Mouse (Mus musculus) hindbrain, postnatal 0 days (tissue): Measurements from ENCODE around the gene Ppil6. TPM values are rescaled to one million over a fixed set of nuclear protein-coding genes. Genes with fewer than 3 reads are reported as not detected.

ENCODE experiments used
- ATAC-seq: fragments of 200-750 bp; cut with Nextera tagmentation; 2 replicates; pipeline ENCODE4 v1.8.0; 2017; ENCODE audit warnings: mild to moderate bottlenecking, moderate TSS enrichment, moderate library complexity
- DNase-seq: peaks from one replicate; pipeline ENCODE4 v3.0.0-alpha.2; 2015; ENCODE audit warnings: low spot score
- H3K27ac ChIP-seq: fragments of 300-500 bp; sonication (generic); 2 replicates; pipeline ENCODE4 v1.5.1; 2014; ENCODE audit warnings: mild to moderate bottlenecking
- H3K27me3 ChIP-seq: fragments of 300-500 bp; sonication (generic); 2 replicates; pipeline ENCODE4 v1.6.1; 2014; ENCODE audit warnings: low read length, mixed read lengths; ENCODE audit not compliant: insufficient read depth
- H3K36me3 ChIP-seq: fragments of 300-500 bp; sonication (generic); 2 replicates; pipeline ENCODE4 v1.6.1; 2014; ENCODE audit warnings: low read length, mixed read lengths; ENCODE audit not compliant: insufficient read depth
- H3K4me1 ChIP-seq: fragments of 300-500 bp; sonication (generic); 2 replicates; pipeline ENCODE4 v1.6.1; 2014; ENCODE audit warnings: antibody characterized with exemption, low read length, mixed read lengths; ENCODE audit not compliant: insufficient read depth
- H3K4me2 ChIP-seq: fragments of 300-500 bp; sonication (generic); 2 replicates; pipeline ENCODE4 v1.6.1; 2014; ENCODE audit warnings: low read depth, mild to moderate bottlenecking, low read length, moderate library complexity, mixed read lengths
- H3K4me3 ChIP-seq: fragments of 300-500 bp; sonication (generic); 2 replicates; pipeline ENCODE4 v1.5.1; 2014; ENCODE audit warnings: low read length
- H3K9ac ChIP-seq: fragments of 300-500 bp; sonication (generic); replicated peaks from 2 replicates; pipeline ENCODE4 v1.6.1; 2014; ENCODE audit warnings: mild to moderate bottlenecking, low read length, moderate library complexity, mixed read lengths
- H3K9me3 ChIP-seq: fragments of 300-500 bp; sonication (generic); 2 replicates; pipeline ENCODE4 v1.6.1; 2016; ENCODE audit warnings: low read length, mixed read lengths
- CTCF ChIP-seq: IDR thresholded peaks from 2 replicates; pipeline ENCODE4 v1.5.1; 2016; ENCODE audit warnings: antibody characterized with exemption, control low read depth, low read depth
- WGBS: fragments of 180-500 bp; shearing (Covaris S2); extraction: QIAGEN DNeasy Blood & Tissue Kit; methylation state at CpG from one replicate; pipeline ENCODE4 v1.1.7; 2014; 5-methylcytosine and 5-hydroxymethylcytosine counted together
- polyA plus RNA-seq: library from polyadenylated mRNA; unstranded; fragments of >200 nt; fragmentation: Nextera tagmentation; extraction: Ambion mirVana; gene quantifications from 2 replicates; pipeline ENCODE4 v1.2.1, GENCODE M21; 2015
- total RNA-seq: library from RNA; depleted of rRNA; stranded (reverse); fragments of >200 nt; gene quantifications from 2 replicates; pipeline ENCODE4 v1.2.3, GENCODE M21; 2014

Ppil6 gene
- total and polyA plus RNA-seq, 2 experiments from 2014 or later: 1.8 to 6.5 TPM

DNA sequence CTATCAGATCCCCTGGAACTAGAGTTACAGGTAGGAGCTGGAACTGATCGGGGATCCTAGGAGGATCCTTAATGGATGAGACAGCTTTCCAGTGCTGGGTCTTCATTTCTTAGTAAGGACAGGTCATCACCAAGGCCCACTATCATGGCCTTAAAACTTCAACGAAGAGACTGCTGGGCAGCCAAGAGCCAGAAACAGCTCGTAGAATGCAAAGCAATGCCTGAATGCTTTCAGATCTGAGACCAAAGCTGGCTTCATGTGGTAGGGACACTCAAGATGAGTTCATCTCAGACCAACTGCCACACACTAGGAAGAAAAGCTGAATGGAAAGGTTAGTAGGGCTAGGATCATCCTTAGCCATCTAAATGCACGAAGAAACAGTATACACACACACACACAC, 48.7 kb downstream of the Ppil6 start:
- no peaks in the 10 kb centered on the region for H3K9me3 ChIP-seq
- H3K4me2 ChIP-seq: no peak overlapping the region
- 97% methylated on average over 4 of the region's 4 CpGs for WGBS
- H3K27ac ChIP-seq: no peak overlapping the region
- no peak overlapping the region for H3K4me3 ChIP-seq
- H3K4me1 ChIP-seq: no peaks in the 10 kb centered on the region
- DNase-seq (no peak), ATAC-seq (no peak)
- no peak overlapping the region for H3K9ac ChIP-seq
- no peaks in the 10 kb centered on the region for H3K27me3 ChIP-seq
- H3K36me3 ChIP-seq: peaks cover 8% of the 10 kb centered on the region
- no peak for TF ChIP-seq CTCF

DNA sequence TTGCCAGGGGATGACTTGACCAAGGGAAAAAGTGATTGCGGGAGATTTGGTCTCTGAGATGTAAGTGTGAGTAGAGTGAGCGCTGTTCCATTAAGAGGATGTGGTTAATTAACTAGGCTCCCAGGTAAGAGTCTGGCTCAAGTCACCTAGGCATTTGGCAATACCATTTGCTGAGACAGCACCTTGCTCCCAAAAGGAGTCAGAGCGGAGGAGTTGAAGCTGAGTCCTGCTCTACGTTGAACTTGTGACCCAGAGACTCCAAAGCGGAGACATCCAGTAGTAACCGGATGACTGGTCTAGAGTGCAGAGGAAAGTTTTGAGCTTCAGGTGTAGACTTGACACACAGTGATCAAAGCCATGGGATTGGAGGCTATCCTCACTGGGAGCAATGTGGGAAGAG, 51.8 kb downstream of the Ppil6 start:
- TF ChIP-seq CTCF: no peak
- no peak for DNase-seq
- Histone ChIP-seq H3K9me3 (no peaks in the 10 kb centered on the region), H3K9ac (no peak overlapping the region), H3K4me2 (no peak overlapping the region), H3K36me3 (peaks cover 3% of the 10 kb centered on the region; the same call in 1 of the 2 replicates), H3K4me1 (no peaks in the 10 kb centered on the region), H3K27ac (no peak overlapping the region), H3K4me3 (no peak overlapping the region), H3K27me3 (no peaks in the 10 kb centered on the region)
- 96% methylated on average over 6 of the region's 6 CpGs for WGBS
- no peak for ATAC-seq

DNA sequence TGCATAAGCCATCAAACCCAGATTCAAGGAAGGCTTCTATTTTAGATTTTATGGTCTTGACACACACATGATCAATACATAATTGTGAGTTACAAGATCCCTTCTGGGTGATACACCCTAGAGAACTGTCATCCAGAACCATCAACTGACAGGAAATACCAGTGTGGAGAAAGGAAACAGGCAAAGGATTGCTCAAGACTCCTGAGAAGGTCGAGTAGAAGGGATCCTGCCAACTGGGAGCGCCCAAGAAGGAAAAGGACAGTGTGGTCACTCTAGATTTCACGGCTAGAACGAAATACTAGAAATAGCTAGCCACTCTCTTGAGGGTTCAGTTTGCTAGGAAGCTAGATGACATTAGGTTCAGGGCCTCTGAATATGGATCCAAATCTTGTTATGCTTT, 53.2 kb downstream of the Ppil6 start:
- no peak for ATAC-seq
- DNase-seq: no peak
- Histone ChIP-seq H3K9ac (no peak overlapping the region), H3K4me3 (no peak overlapping the region), H3K27me3 (no peaks in the 10 kb centered on the region), H3K36me3 (peaks cover 3% of the 10 kb centered on the region; the same call in 1 of the 2 replicates), H3K4me1 (no peaks in the 10 kb centered on the region), H3K4me2 (no peak overlapping the region), H3K27ac (no peak overlapping the region), H3K9me3 (no peaks in the 10 kb centered on the region)
- WGBS: 83% methylated on average over 4 of the region's 4 CpGs
- TF ChIP-seq CTCF: no peak

DNA sequence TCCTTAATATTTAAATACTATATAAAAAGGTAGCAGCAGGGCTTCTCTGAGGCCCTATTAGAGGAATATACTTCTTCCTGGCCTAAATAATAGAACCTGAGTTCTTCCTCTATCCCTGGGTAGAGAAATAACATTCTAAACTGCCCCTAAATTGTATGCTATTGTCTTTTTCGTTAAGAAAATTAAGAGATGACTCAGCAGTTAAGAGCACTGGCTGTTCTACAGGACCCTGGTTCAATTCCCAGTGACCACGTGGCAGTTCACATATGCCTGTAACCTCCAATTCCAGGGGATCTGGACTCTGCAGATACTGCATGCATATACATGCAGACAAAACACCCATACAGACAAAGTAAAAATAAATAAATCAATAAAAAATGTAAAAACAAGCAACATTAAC, 53.6 kb downstream of the Ppil6 start:
- DNase-seq: no peak
- Histone ChIP-seq H3K27ac (no peak overlapping the region), H3K36me3 (peaks cover 3% of the 10 kb centered on the region; the same call in 1 of the 2 replicates), H3K27me3 (no peaks in the 10 kb centered on the region), H3K9ac (no peak overlapping the region), H3K9me3 (no peaks in the 10 kb centered on the region), H3K4me2 (no peak overlapping the region), H3K4me1 (no peaks in the 10 kb centered on the region), H3K4me3 (no peak overlapping the region)
- 78% methylated on average over 2 of the region's 2 CpGs for WGBS
- no peak for TF ChIP-seq CTCF
- no peak for ATAC-seq

DNA sequence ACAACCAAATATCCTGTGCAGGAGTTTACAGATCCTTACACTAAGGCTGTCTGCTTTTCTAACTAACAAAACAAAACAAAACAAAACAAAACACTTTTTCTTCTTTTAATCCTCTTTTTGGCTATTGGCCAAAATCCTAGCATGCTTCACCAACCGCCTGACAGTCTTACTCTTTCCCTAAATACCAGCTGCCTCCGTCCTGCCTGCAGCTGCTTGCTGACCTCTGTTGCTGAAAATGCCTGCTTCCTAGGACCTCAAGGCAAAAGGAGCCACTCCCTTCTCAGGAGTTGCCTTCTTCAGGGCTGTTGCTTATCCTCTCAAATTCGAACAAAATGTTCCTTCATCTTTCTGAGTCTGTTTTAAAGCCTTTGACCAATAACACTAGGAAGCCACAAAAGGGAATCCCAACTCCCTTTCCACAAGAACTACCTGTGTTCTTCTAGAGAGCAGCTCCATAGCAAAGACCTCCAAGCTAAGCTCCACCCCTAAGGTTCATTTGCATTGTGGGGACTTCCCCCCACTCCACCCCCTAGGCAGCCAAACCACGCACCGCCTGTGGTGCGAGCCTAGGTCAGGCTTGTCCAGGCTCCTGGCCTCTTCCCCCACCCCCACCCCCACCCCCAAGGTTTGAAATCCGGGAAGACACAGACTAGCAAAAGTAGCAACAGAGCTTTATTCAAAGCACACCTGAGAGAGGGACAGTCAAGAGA, 54.4 kb downstream of the Ppil6 start:
- no peak overlapping the region for H3K4me2 ChIP-seq
- no peak overlapping the region for H3K9ac ChIP-seq
- 13% methylated on average over 7 of the region's 7 CpGs for WGBS
- H3K4me3 ChIP-seq: no peak overlapping the region
- 0 out of 2 replicates have a peak, but pooled peaks cover 4% of the 10 kb centered on the region for H3K9me3 ChIP-seq
- H3K27ac ChIP-seq: no peak overlapping the region
- H3K36me3 ChIP-seq: no peaks in the 10 kb centered on the region
- no peaks in the 10 kb centered on the region for H3K4me1 ChIP-seq
- no peak for TF ChIP-seq CTCF
- no peaks in the 10 kb centered on the region for H3K27me3 ChIP-seq
- peak; percentile 49 for DNase-seq
- no peak for ATAC-seq

DNA sequence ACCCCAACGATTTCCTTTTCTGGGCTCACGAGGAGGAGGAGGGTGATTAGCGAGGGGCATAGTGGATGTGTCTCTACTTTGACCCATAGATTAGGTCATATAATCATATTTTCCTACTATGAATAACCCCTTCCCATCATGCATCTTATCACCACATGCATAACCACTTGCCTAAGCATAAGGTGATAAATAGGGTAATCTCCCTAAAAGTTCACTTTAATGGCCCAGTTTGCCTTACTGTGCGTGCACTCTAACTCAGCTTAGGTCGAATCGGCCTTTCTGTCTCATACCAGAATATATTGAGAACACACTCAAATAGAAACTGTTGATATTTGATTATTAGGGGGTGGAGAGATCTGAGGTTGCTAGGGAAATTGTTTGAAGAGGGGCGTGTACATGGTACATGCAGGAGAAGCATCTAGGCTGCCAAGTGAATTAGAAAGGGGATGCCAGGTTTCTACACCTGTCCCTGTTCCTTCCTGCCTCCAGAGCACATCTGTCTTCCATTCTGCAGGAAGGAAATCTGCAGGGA, 55.1 kb downstream of the Ppil6 start:
- no peaks in the 10 kb centered on the region for H3K4me1 ChIP-seq
- H3K9ac ChIP-seq: no peak overlapping the region
- ATAC-seq (no peak), DNase-seq (no peak)
- H3K36me3 ChIP-seq: no peaks in the 10 kb centered on the region
- no peak for TF ChIP-seq CTCF
- H3K27ac ChIP-seq: no peak overlapping the region
- WGBS: 68% methylated on average over 7 of the region's 7 CpGs
- H3K4me2 ChIP-seq: no peak overlapping the region
- H3K4me3 ChIP-seq: no peak overlapping the region
- H3K9me3 ChIP-seq: 0 out of 2 replicates have a peak, but pooled peaks cover 4% of the 10 kb centered on the region
- no peaks in the 10 kb centered on the region for H3K27me3 ChIP-seq

DNA sequence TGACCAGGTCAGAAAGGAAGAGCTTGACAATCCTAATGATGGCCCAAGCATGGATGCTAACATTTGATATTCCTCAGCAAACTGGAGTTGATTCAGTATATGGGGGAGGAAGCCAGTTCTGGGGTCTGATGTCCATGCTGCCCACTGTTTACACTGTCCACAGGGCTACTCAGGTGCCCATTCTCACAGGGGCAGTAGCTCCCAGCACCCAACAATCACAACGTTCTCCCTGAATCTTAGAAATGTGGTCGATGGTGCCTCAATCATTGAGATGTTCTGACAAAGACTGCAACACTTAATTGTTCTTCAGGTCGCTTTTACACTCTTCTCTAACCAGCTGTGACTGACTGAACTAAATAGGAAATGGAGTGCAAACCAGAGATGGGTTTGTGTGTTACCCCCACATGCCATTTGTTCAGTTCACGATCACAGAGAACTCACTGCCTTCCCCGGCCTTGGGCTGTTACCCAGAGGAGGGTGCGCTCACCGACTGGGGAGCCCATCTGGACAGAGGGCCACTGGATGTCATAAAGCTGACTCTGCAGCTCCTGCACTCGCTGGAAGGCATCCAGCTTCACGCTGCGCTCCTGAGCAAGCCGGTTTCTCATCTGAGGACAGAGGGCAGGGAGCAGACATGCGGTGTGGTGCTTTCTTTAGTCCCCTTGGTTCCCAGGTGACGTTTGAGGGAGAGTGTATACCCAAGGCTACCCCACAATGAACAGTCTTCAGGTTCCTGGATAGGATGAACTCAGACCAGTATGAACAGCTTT, 56.3 kb downstream of the Ppil6 start:
- Histone ChIP-seq H3K9me3 (0 out of 2 replicates have a peak, but pooled peaks cover 4% of the 10 kb centered on the region), H3K27me3 (no peaks in the 10 kb centered on the region), H3K4me2 (no peak overlapping the region), H3K27ac (no peak overlapping the region), H3K9ac (no peak overlapping the region), H3K4me1 (no peaks in the 10 kb centered on the region), H3K36me3 (no peaks in the 10 kb centered on the region), H3K4me3 (no peak overlapping the region)
- peak; percentile 39 for DNase-seq
- no peak for TF ChIP-seq CTCF
- ATAC-seq: no peak
- 51% methylated on average over 13 of the region's 13 CpGs for WGBS
